18 mouse cellular contexts compared by ENCODE assay signal in the genomic region with DNA sequence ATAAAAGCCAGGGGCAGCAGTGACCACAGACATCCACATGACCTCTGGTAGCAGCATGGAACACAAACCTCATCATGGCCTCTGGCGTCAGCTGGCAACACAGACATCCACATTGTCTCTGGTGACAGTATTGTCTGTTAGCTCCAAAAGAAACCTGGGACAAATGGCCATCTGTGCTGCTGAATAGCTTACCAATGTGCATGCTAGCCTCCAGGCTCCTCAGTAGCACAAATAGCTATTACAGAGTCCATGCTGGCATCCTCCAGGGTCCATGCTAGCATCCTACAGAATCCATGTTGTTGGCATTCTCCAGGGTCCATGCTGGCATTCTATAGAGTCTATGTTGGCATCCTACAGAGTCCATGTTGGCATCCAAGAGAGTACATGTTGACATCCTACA.
"Had no signal": no experiment of that assay in that cellular context is flagged by ENCODE, and none has a peak within 500 bp of the region (broad histone marks: within the 10 kb centered on the region; RNA-seq: fewer than 3 reads in every experiment).

No protein-coding gene starts in this region.

- H3K4me3 ChIP-seq: kidney, embryonic 15.5 days; limb, embryonic 12.5 days; limb, embryonic 15.5 days; midbrain, embryonic 12.5 days; midbrain, embryonic 15.5 days; neural tube, embryonic 12.5 days; neural tube, embryonic 15.5 days; stomach, embryonic 15.5 days had no signal

- H3K4me1 ChIP-seq: kidney, embryonic 15.5 days; limb, embryonic 12.5 days; limb, embryonic 15.5 days; midbrain, embryonic 12.5 days; midbrain, embryonic 15.5 days; neural tube, embryonic 12.5 days; neural tube, embryonic 15.5 days; stomach, embryonic 15.5 days had no signal

- DNase-seq: kidney, postnatal 10 days; kidney, postnatal 4 days; liver, postnatal 0 days; lung, embryonic 14.5 days; right cerebral cortex, adult 18-20 months; right cerebral cortex, postnatal 14 days; right cerebral cortex, postnatal 4 days; thymus, postnatal 36 days had no signal

- H3K27ac ChIP-seq: kidney, embryonic 15.5 days; limb, embryonic 12.5 days; limb, embryonic 15.5 days; liver, embryonic 14.5 days; macrophage; midbrain, embryonic 12.5 days; midbrain, embryonic 15.5 days; neural tube, embryonic 12.5 days; neural tube, embryonic 15.5 days; stomach, embryonic 15.5 days had no signal

- H3K27me3 ChIP-seq: kidney, embryonic 15.5 days; limb, embryonic 12.5 days; limb, embryonic 15.5 days; midbrain, embryonic 12.5 days; midbrain, embryonic 15.5 days; neural tube, embryonic 12.5 days; neural tube, embryonic 15.5 days; stomach, embryonic 15.5 days had no signal
